Mouse (Mus musculus) heart, embryonic 12.5 days (tissue): ENCODE results near the gene 2310011J03Rik. TPM values are rescaled to one million over a fixed set of nuclear protein-coding genes. Genes with fewer than 3 reads are reported as not detected.
"Not testable (repeated sequence)": the region's sequence is repeated elsewhere in the genome, so short reads cannot be mapped to it uniquely, and the experiment has no call there.

ENCODE experiments used
- ATAC-seq: fragments of 200-750 bp; cut with Nextera tagmentation; 2 replicates; pipeline ENCODE4 v1.8.0; 2017; ENCODE audit warnings: moderate TSS enrichment, moderate library complexity; ENCODE audit not compliant: insufficient number of reproducible peaks, low FRiP score
- H3K27ac ChIP-seq: fragments of 300-500 bp; sonication (generic); 2 replicates; pipeline ENCODE4 v1.5.1; 2016; ENCODE audit warnings: mild to moderate bottlenecking, moderate library complexity; ENCODE audit not compliant: poor library complexity, severe bottlenecking
- H3K27me3 ChIP-seq: fragments of 300-500 bp; sonication (generic); replicated peaks from 2 replicates; pipeline ENCODE4 v1.6.1; 2016; ENCODE audit warnings: mild to moderate bottlenecking, moderate library complexity
- H3K36me3 ChIP-seq: fragments of 300-500 bp; sonication (generic); 2 replicates; pipeline ENCODE4 v1.6.1; 2016; ENCODE audit warnings: mild to moderate bottlenecking, moderate library complexity
- H3K4me1 ChIP-seq: fragments of 300-500 bp; sonication (generic); replicated peaks from 2 replicates; pipeline ENCODE4 v1.6.1; 2016; ENCODE audit warnings: mild to moderate bottlenecking
- H3K4me2 ChIP-seq: fragments of 300-500 bp; sonication (generic); 2 replicates; pipeline ENCODE4 v1.6.1; 2016; ENCODE audit warnings: mild to moderate bottlenecking, moderate library complexity
- H3K4me3 ChIP-seq: fragments of 300-500 bp; sonication (generic); 2 replicates; pipeline ENCODE4 v1.5.1; 2016; ENCODE audit warnings: mild to moderate bottlenecking
- H3K9ac ChIP-seq: fragments of 300-500 bp; sonication (generic); 2 replicates; pipeline ENCODE4 v1.6.1; 2016; ENCODE audit warnings: mild to moderate bottlenecking, moderate library complexity
- H3K9me3 ChIP-seq: fragments of 300-500 bp; sonication (generic); replicated peaks from 2 replicates; pipeline ENCODE4 v1.6.1; 2016; ENCODE audit warnings: mild to moderate bottlenecking, moderate library complexity
- WGBS: fragments of 180-500 bp; shearing (Covaris S2); methylation state at CpG from one replicate; pipeline ENCODE4 v1.1.7; 2016; 5-methylcytosine and 5-hydroxymethylcytosine counted together
- polyA plus RNA-seq: library from polyadenylated mRNA; unstranded; fragments of >200 nt; fragmentation: Nextera tagmentation; extraction: Ambion mirVana; gene quantifications from 2 replicates; pipeline ENCODE4 v1.2.1, GENCODE M21; 2016

Gene 2310011J03Rik
- polyA plus RNA-seq, 1 experiment from 2014 or later = 32.8 TPM

GRCm38 (mm10) chr10:80351896-80352295 lies 31.6 kb upstream of the 2310011J03Rik start:
- Histone ChIP-seq H3K36me3 (no peaks in the 10 kb centered on the region), H3K4me1 (peaks cover 41% of the 10 kb centered on the region), H3K27ac (no peak overlapping the region), H3K9me3 (no peaks in the 10 kb centered on the region), H3K27me3 (peaks cover 99% of the 10 kb centered on the region), H3K9ac (no peak overlapping the region), H3K4me3 (no peak overlapping the region), H3K4me2 (no peak overlapping the region)
- no peak for ATAC-seq
- WGBS = 24% methylated on average over 11 of the region's 11 CpGs

- ATAC-seq = peak; percentile 40; the same call in 1 of the 2 replicates
- WGBS = 4% methylated on average over 7 of the region's 7 CpGs
- no peak overlapping the region for H3K27ac ChIP-seq
- H3K4me3 ChIP-seq = no peak overlapping the region
- no peaks in the 10 kb centered on the region for H3K36me3 ChIP-seq
- H3K9me3 ChIP-seq = no peaks in the 10 kb centered on the region
- peaks cover 35% of the 10 kb centered on the region for H3K4me1 ChIP-seq
- peaks cover 97% of the 10 kb centered on the region for H3K27me3 ChIP-seq
- H3K9ac ChIP-seq = no peak overlapping the region
- no peak overlapping the region for H3K4me2 ChIP-seq
These were observed 30.0 kb upstream of the 2310011J03Rik start for GRCm38 (mm10) chr10:80350292-80350691.

DNA sequence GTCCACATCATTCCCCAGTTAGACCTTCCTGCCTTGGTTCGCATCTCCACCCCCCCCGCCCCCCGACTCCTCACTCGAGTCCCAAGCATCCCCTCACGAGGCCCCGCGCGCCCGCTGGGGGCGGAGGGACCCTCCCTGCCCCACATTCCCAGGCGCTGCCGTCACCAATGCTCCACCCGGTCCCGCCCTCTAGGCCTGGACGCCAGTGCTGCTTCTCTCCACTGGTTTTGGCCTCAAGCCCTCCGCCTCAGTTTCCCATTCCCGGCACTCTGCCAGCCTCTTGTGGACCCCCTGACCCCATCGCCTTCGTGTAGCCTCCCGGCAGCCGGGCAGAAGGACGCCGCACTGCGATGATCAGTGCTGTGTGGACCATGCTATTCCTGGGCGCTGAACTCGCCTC lies 28.6 kb upstream of the 2310011J03Rik start:
- Histone ChIP-seq H3K9me3 (no peaks in the 10 kb centered on the region), H3K36me3 (no peaks in the 10 kb centered on the region), H3K9ac (peak overlapping the region; percentile 68), H3K4me2 (peak overlapping the region; percentile 75), H3K4me3 (peak overlapping the region; percentile 48), H3K27ac (no peak overlapping the region), H3K27me3 (peaks cover 97% of the 10 kb centered on the region), H3K4me1 (peaks cover 48% of the 10 kb centered on the region)
- no peak for ATAC-seq
- 16% methylated on average over 26 of the region's 26 CpGs for WGBS

DNA sequence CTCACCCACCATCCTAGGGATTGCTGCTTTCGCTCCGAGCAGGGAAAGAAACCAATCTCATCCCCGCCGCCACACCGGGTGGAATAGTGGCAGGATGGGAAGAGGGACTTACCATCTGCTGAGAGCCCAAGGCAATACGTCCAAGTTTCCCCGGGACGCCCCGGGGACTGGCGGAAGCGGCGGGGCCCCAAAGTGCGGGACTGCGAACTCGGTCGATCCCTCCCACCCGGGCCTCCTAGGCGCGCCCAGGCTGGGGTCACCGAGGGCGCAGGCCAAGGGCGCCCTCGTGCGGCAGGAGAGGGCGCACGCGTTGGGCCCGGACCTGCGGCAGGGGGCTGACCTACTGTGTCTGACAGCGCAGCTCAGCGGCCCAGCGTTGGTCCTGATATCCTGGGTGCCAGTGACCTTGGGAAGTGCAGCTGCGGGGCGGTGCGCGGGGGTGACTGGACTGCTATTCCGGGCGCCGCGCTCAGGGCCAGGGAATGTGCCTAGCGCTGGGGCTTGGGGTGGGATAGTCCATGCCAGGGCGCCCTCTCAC lies 28.0 kb upstream of the 2310011J03Rik start, which contains the start of gene Adamtsl5:
Adamtsl5 (minus strand) TSS at position 169 of the 538 bp plus-strand sequence.
- peak within 1 kb of the TSS; percentile 75 for H3K4me2 ChIP-seq
- no peak within 1 kb of the TSS for H3K27ac ChIP-seq
- H3K9me3 ChIP-seq = no peaks in the 10 kb centered on the region
- ATAC-seq = peak; percentile 73
- H3K4me3 ChIP-seq = peak within 1 kb of the TSS; percentile 48
- peaks cover 97% of the 10 kb centered on the region for H3K27me3 ChIP-seq
- WGBS = 1% methylated on average over 42 of the region's 42 CpGs
- peak within 1 kb of the TSS; percentile 68 for H3K9ac ChIP-seq
- H3K4me1 ChIP-seq = peaks cover 53% of the 10 kb centered on the region
- H3K36me3 ChIP-seq = no peaks in the 10 kb centered on the region

- Histone ChIP-seq H3K27ac (no peak overlapping the region), H3K4me1 (peaks cover 53% of the 10 kb centered on the region), H3K9ac (peak overlapping the region; percentile 68), H3K4me2 (peak overlapping the region; percentile 75), H3K27me3 (peaks cover 97% of the 10 kb centered on the region), H3K36me3 (no peaks in the 10 kb centered on the region), H3K4me3 (peak overlapping the region; percentile 48), H3K9me3 (no peaks in the 10 kb centered on the region)
- ATAC-seq = no peak
- WGBS = 8% methylated on average over 16 of the region's 17 CpGs
These were observed 27.2 kb upstream of the 2310011J03Rik start for GRCm38 (mm10) chr10:80347514-80347967.

DNA sequence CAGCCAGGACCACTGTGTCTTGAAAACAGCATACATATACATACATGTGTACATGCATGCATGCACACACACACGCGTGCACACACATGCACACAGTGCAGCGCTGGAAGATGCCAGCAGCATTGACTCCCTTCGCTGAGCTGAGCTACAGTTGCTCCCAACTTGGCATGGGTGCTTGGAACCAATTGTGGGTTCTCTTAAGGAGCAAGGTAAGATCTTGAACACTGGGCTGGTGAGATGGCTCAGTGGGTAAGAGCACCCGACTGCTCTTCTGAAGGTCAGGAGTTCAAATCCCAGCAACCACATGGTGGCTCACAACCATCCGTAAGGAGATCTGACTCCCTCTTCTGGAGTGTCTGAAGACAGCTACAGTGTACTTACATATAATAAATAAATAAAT lies 25.6 kb upstream of the 2310011J03Rik start:
- not testable (repeated sequence) for H3K9me3 ChIP-seq, H3K9ac ChIP-seq, H3K36me3 ChIP-seq, H3K4me2 ChIP-seq, H3K27ac ChIP-seq, ATAC-seq, H3K4me3 ChIP-seq
- peaks cover 66% of the 10 kb centered on the region for H3K4me1 ChIP-seq
- 75% methylated on average over 6 of the region's 6 CpGs for WGBS
- peaks cover 97% of the 10 kb centered on the region for H3K27me3 ChIP-seq

GRCm38 (mm10) chr10:80345122-80345521 lies 24.8 kb upstream of the 2310011J03Rik start:
- ATAC-seq = no peak
- Histone ChIP-seq H3K27me3 (peaks cover 98% of the 10 kb centered on the region), H3K27ac (no peak overlapping the region), H3K9me3 (no peaks in the 10 kb centered on the region), H3K4me3 (peak overlapping the region; percentile 6; the same call in 1 of the 2 replicates), H3K4me2 (peak overlapping the region; percentile 34), H3K9ac (peak overlapping the region; percentile 54; the same call in 1 of the 2 replicates), H3K4me1 (peaks cover 70% of the 10 kb centered on the region), H3K36me3 (no peaks in the 10 kb centered on the region)
- WGBS = 5% methylated on average over 16 of the region's 16 CpGs

DNA sequence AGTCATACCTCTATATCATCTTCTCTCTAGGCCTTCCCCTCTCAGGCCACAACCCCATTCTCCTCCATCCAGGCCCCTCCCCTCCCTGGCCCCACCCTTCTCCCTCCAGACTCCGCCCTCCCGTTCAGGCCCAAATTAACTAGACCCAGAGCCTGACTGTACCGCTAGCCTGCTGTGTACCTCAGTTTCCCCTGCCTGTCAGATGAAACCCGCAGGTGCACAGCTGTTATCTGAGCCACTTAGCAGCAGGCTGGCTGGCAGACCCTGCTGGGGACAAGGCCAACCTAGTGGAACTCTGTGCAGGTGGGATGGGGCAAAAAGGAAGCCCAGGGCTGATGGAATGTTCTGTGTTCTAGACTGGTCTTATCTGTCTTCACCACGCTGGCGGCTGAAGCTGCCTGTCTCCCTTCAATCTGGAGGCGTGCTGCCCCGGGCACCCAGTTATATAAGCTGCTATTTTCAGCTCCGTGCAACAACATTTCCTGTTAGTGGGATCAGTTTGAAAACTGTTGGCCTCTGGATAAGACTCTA lies 23.9 kb upstream of the 2310011J03Rik start:
- WGBS = 23% methylated on average over 9 of the region's 9 CpGs

DNA sequence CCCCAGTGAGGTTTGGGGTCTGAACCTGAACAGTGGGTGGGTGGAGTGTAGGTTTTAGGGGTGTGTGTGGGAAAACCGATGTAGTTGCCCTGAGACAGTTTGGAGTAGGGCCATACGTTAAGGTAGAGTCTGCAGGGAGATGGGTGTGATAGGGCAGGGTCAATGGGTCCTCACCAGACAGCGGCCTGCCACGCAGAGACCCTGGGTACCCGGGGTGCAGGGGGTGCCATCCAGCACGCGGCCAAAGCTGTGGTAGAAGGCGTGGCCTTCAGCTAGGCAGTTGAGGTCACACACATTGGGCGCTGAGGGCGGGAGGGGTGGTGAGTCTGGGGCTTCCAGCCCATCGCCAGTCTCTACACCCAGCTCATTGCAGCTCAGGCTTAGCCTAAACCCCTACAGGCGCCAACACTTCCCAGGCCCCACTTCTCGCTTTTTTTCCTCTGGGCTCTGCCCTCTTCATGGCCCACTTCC lies 23.1 kb upstream of the 2310011J03Rik start:
- Histone ChIP-seq H3K27me3 (peaks cover 90% of the 10 kb centered on the region), H3K27ac (no peak overlapping the region), H3K9ac (no peak overlapping the region), H3K4me1 (peaks cover 60% of the 10 kb centered on the region), H3K4me2 (peak overlapping the region; percentile 65), H3K36me3 (no peaks in the 10 kb centered on the region), H3K9me3 (no peaks in the 10 kb centered on the region), H3K4me3 (peak overlapping the region; percentile 36; the same call in 1 of the 2 replicates)
- WGBS = 33% methylated on average over 13 of the region's 13 CpGs
- peak; percentile 3; the same call in 1 of the 2 replicates for ATAC-seq

More for the DNA sequence above, 23.9 kb upstream of the 2310011J03Rik start:
- no peak overlapping the region for H3K9ac ChIP-seq
- no peak overlapping the region for H3K4me3 ChIP-seq
- no peaks in the 10 kb centered on the region for H3K9me3 ChIP-seq
- H3K4me2 ChIP-seq = peak overlapping the region; percentile 65; the same call in 1 of the 2 replicates
- peaks cover 96% of the 10 kb centered on the region for H3K27me3 ChIP-seq
- ATAC-seq = peak; percentile 23; the same call in 1 of the 2 replicates
- H3K4me1 ChIP-seq = peaks cover 68% of the 10 kb centered on the region
- H3K27ac ChIP-seq = no peak overlapping the region
- H3K36me3 ChIP-seq = no peaks in the 10 kb centered on the region

- WGBS = 1% methylated on average over 28 of the region's 33 CpGs
- Histone ChIP-seq H3K4me1 (peaks cover 55% of the 10 kb centered on the region), H3K4me3 (peak overlapping the region; percentile 36), H3K36me3 (no peaks in the 10 kb centered on the region), H3K9me3 (no peaks in the 10 kb centered on the region), H3K27ac (no peak overlapping the region), H3K27me3 (peaks cover 90% of the 10 kb centered on the region), H3K9ac (no peak overlapping the region), H3K4me2 (peak overlapping the region; percentile 65)
- peak; percentile 57 for ATAC-seq
These were observed 22.6 kb upstream of the 2310011J03Rik start for GRCm38 (mm10) chr10:80342749-80343424.

GRCm38 (mm10) chr10:80342305-80342748 lies 22.0 kb upstream of the 2310011J03Rik start:
- Histone ChIP-seq H3K27ac (no peak overlapping the region), H3K4me3 (peak overlapping the region; percentile 36), H3K9me3 (no peaks in the 10 kb centered on the region), H3K4me1 (peaks cover 49% of the 10 kb centered on the region), H3K27me3 (peaks cover 86% of the 10 kb centered on the region), H3K36me3 (no peaks in the 10 kb centered on the region), H3K9ac (no peak overlapping the region), H3K4me2 (peak overlapping the region; percentile 65)
- 2% methylated on average over 26 of the region's 26 CpGs for WGBS
- no peak for ATAC-seq
